Mouse (Mus musculus): ENCODE measurements at regions not wholly inside any gene's neighbourhood (a gene's known extent, or its start where the extent isn't known, plus 50 kb on each side); places are given as distances from the start of the nearest gene placed in this dataset.
A peak's percentile ranks its signal among the peaks of the same experiment; 100 is the strongest.

DNA sequence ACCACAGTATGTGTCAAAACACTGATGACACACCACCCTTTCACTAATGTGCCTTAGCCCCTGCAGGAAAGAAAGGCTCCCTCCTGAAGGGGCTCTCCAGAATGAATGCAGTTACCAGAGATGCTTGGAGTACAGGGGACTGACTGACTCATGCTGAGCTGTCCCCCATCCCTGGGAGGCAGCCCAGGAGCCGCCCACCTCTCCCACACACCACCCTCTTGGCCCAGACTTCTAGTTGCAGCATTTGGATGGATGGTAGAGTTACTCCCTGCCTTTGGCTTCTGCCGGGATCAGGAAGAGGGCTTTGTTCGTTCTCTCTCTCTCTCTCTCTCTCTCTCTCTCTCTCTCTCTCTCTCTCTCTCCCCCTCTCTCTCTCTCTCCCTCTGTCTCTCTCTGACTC lies 53.4 kb upstream of the Jun start:
- DNase-seq = peak; percentile 71

GRCm38 (mm10) chr4:95105926-95106622 lies 54.1 kb upstream of the Jun start:
- DNase-seq = peak; percentile 69

- DNase-seq = no peak
Measured at GRCm38 (mm10) chr4:95106881-95107665, 55.1 kb upstream of the Jun start.

DNA sequence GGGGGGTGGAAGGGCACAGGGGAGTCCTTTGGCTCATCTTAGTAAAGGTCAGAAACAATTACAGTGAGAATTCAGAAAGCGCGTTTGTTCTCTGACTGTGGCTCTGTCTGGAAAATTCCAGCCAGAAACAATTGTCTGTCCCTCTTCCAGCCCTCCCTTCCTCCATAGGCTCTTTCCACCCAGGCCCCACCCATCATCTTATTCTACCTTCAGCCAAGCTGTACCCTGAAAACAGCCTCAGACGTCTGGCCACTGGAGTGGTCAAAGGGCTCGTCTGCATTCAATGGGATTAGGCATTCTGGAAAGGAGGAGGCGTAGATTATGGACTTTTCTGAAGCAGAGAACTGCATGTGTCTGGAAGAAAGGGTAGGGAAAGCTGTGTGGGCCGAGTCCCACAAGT lies 56.8 kb upstream of the Jun start:
- no peak for DNase-seq

- no peak for DNase-seq
Measured at GRCm38 (mm10) chr4:95110828-95111227, 58.8 kb upstream of the Jun start.

DNA sequence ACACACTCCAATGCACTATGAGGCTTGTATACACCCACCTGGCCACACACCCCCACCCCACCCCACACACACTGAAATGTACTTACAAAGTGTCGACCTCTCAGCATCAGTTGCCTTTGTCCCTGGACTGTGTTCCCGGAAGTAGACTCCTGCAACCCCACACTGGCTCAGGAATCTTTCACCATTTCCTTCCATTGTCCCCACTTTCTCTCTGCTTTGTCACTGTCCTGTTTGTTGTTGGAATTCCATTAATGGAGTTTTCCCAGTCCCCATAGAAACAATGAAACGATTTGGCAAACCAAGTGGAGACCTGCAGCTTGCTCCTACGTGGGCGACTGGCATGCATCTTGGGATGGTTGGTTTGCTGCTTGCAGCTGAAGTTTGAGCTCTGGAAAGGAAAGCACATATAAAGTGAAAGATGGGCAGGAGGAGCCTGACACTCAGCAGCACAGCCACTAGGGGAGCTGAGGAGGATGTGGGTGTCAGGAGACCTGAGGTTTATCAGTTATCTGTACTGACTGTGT lies 65.2 kb upstream of the Jun start:
- DNase-seq = no peak

DNA sequence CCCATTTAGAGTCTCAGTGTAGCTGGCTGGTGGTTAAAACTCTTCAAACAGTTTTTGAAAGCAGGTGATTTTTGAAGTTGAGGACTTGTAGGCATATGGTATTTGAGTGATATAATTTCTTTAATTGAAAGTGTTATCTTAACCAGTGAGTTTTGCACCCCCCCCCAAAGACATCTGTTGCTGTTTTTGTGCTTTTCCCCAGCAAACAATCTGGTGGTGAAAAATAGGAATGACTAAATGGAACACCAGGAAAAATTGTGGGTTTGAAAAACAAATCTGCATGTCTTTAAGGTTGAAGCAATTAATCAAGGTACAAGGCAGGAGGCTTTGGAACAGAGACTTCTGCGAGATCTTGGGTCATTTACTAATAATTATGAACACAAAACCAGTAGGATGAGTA lies 68.9 kb upstream of the Jun start:
- DNase-seq = peak; percentile 36

GRCm38 (mm10) chr4:95125346-95125745 lies 73.3 kb upstream of the Jun start:
- DNase-seq = no peak

GRCm38 (mm10) chr4:95127970-95128369 lies 75.9 kb upstream of the Jun start:
- DNase-seq = no peak

DNA sequence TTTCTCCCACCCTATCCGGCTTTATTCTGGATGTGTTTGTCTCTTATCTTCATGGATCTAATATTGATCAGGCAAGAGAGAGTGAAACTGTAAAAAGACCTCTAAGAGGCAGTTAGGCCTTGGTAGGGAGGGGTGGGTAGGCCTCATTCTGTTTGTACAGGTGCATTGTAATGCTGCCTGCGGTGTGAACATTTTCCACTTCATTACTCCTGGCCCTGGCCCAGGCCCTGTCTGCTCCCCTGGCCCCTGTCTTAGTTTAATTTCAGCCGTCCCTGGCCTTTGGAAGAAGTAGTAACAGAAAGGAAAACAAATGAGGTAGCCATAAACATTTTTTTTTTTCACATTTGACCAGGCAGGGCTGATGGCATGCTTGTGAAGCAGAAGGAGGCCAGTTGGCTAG lies 81.8 kb upstream of the Jun start:
- no peak for DNase-seq

GRCm38 (mm10) chr4:95134611-95135010 lies 82.6 kb upstream of the Jun start:
- DNase-seq = no peak

GRCm38 (mm10) chr4:95137413-95138143 lies 85.6 kb upstream of the Jun start:
- DNase-seq = peak; percentile 65

GRCm38 (mm10) chr4:95138676-95139075 lies 86.7 kb upstream of the Jun start:
- no peak for DNase-seq

GRCm38 (mm10) chr4:95141253-95141652 lies 89.2 kb upstream of the Jun start:
- DNase-seq = no peak

GRCm38 (mm10) chr4:95143130-95143529 lies 91.1 kb upstream of the Jun start:
- DNase-seq = no peak

GRCm38 (mm10) chr4:95143668-95144067 lies 91.6 kb upstream of the Jun start:
- no peak for DNase-seq

GRCm38 (mm10) chr4:95144440-95144839 lies 92.4 kb upstream of the Jun start:
- DNase-seq = no peak

DNA sequence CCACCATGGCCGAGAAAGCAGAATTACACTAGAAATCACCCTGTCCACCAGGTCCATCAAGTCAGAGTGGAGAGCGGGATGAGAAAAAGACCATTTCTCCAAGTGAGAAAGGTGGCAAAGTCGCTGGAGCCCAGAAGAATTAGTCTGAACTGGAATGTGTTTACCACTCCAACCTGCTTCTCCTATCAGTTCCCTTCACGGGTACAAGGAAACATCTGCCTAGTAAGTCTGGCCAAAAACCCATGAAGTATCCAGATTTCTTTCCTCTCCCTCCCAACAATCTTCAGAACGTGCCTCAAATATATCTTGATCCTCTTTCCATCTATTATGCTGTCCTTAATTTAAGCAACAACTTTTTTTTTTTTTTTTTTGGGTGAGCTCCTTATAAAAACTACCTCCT lies 94.2 kb upstream of the Jun start:
- no peak for DNase-seq

DNA sequence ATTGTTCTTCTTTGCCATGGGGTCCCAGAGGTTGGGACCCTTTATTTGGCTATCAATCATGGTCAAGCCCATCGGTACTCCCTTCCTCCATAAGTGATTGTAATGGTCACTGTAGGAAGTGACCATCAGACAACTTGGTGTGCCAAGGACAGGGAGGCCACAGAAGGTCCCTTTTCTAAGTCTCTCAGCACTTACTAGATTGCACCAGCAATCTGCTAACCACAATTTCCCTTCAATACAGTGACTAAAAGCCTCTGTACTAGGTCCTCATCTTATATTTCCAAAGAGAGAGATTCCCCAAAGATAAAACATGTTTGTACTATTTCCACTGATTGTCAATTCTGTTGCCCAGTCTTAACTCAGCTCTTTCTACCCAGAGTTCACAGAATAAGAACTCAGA lies 96.6 kb upstream of the Jun start:
- DNase-seq = no peak

- DNase-seq = no peak
Measured at GRCm38 (mm10) chr4:95151678-95152077, 99.7 kb upstream of the Jun start.

- DNase-seq = no peak
Measured at GRCm38 (mm10) chr4:95152431-95153115, 100.6 kb upstream of the Jun start.

GRCm38 (mm10) chr4:95153737-95154287 lies 101.8 kb upstream of the Jun start:
- DNase-seq = no peak

GRCm38 (mm10) chr4:95154377-95154776 lies 102.4 kb upstream of the Jun start:
- no peak for DNase-seq

All from layer of hippocampus, adult 9-11 months (tissue).